Mouse (Mus musculus) heart, adult 11 months (tissue): ENCODE measurements around the gene Ndufb3.
A peak's percentile ranks its signal among the peaks of the same experiment; 100 is the strongest.
"Not testable (repeated sequence)": the region's sequence is repeated elsewhere in the genome, so short reads cannot be mapped to it uniquely, and the experiment has no call there.

Source experiments
- DNase-seq: peaks from one replicate; pipeline ENCODE4 v3.0.0; 2022

Ndufb3 gene

GRCm38 (mm10) chr1:58586171-58586997, at the start of gene Ndufb3, which contains the start of gene Fam126b:
TSS of gene Ndufb3 (plus strand) at chr1:58586384.
TSS of gene Fam126b (minus strand) at chr1:58586323.
- peak; percentile 99 for DNase-seq

GRCm38 (mm10) chr1:58541386-58541785, 44.8 kb upstream of the Ndufb3 start:
- DNase-seq = no peak

- not testable (repeated sequence) for DNase-seq
These were observed 25.8 kb upstream of the Ndufb3 start for GRCm38 (mm10) chr1:58560370-58560769.

- no peak for DNase-seq
These were observed 23.7 kb upstream of the Ndufb3 start for GRCm38 (mm10) chr1:58562455-58562854.

GRCm38 (mm10) chr1:58564981-58565380, 21.2 kb upstream of the Ndufb3 start:
- DNase-seq = no peak

- DNase-seq = no peak
These were observed 19.6 kb upstream of the Ndufb3 start for GRCm38 (mm10) chr1:58566621-58567020.

GRCm38 (mm10) chr1:58568456-58569130, 17.6 kb upstream of the Ndufb3 start:
- no peak for DNase-seq

- DNase-seq = no peak
These were observed 15.7 kb upstream of the Ndufb3 start for GRCm38 (mm10) chr1:58570437-58570836.

- DNase-seq = peak; percentile 54
These were observed 7.0 kb upstream of the Ndufb3 start for GRCm38 (mm10) chr1:58579179-58579578.

GRCm38 (mm10) chr1:58582611-58583010, 3.6 kb upstream of the Ndufb3 start:
- DNase-seq = no peak

GRCm38 (mm10) chr1:58584271-58584670, 1.9 kb upstream of the Ndufb3 start:
- DNase-seq = no peak

- no peak for DNase-seq
These were observed 612 bp upstream of the Ndufb3 start for GRCm38 (mm10) chr1:58585373-58586170.

GRCm38 (mm10) chr1:58587491-58587890, 1.3 kb downstream of the Ndufb3 start:
- DNase-seq = no peak

GRCm38 (mm10) chr1:58602681-58603080, 16.5 kb downstream of the Ndufb3 start:
- no peak for DNase-seq

GRCm38 (mm10) chr1:58603738-58604137, 17.6 kb downstream of the Ndufb3 start:
- DNase-seq = peak; percentile 59

GRCm38 (mm10) chr1:58609591-58609990, 23.4 kb downstream of the Ndufb3 start:
- peak; percentile 60 for DNase-seq

GRCm38 (mm10) chr1:58610166-58610565, 24.0 kb downstream of the Ndufb3 start:
- peak; percentile 27 for DNase-seq

- no peak for DNase-seq
These were observed 24.4 kb downstream of the Ndufb3 start for GRCm38 (mm10) chr1:58610611-58611010.

GRCm38 (mm10) chr1:58613786-58614185, 27.6 kb downstream of the Ndufb3 start:
- DNase-seq = peak; percentile 93

- DNase-seq = peak; percentile 93
These were observed 28.2 kb downstream of the Ndufb3 start for GRCm38 (mm10) chr1:58614424-58614823.

- no peak for DNase-seq
These were observed 29.0 kb downstream of the Ndufb3 start for GRCm38 (mm10) chr1:58615146-58615545.

GRCm38 (mm10) chr1:58616176-58616575, 30.0 kb downstream of the Ndufb3 start:
- DNase-seq = no peak

GRCm38 (mm10) chr1:58617076-58617475, 30.9 kb downstream of the Ndufb3 start:
- no peak for DNase-seq
